Mouse (Mus musculus) C2C12 (cell line): Measurements from ENCODE around the gene Raver2.

ENCODE experiments used
- CEBPB ChIP-seq: IDR thresholded peaks from one replicate; pipeline ENCODE4 v1.6.1; 2011; ENCODE audit warnings: low read depth, mild to moderate bottlenecking, control low read depth, moderate library complexity
- CTCF ChIP-seq: IDR thresholded peaks from one replicate; pipeline ENCODE4 v1.5.1; 2011; ENCODE audit not compliant: control insufficient read depth, insufficient read depth, insufficient read length
- MAX ChIP-seq: IDR thresholded peaks from one replicate; pipeline ENCODE4 v1.6.1; 2011; ENCODE audit warnings: mild to moderate bottlenecking, control low read depth
- MYOG ChIP-seq: IDR thresholded peaks from one replicate; pipeline ENCODE4 v1.6.1; 2011; ENCODE audit not compliant: control insufficient read depth, insufficient read length; ENCODE audit errors: extremely low read depth
- USF1 ChIP-seq: IDR thresholded peaks from one replicate; pipeline ENCODE4 v1.6.1; 2011; ENCODE audit warnings: low read depth, mild to moderate bottlenecking, control low read depth, moderate library complexity

- no peak for TF ChIP-seq MAX
- no peak for TF ChIP-seq CTCF
- TF ChIP-seq CEBPB: no peak
- no peak for TF ChIP-seq USF1
- TF ChIP-seq MYOG: no peak
Observed at GRCm38 (mm10) chr4:101066401-101066800, 2.4 kb upstream of the Raver2 start.
